Mouse (Mus musculus) spleen, adult 2 months (tissue): ENCODE results near the gene Gab1. TPM values are rescaled to one million over a fixed set of nuclear protein-coding genes. Genes with fewer than 3 reads are reported as not detected.

Experiments
- DNase-seq, 2 experiments: peaks; one replicate each; pipeline versions ENCODE4 v3.0.0 to v3.0.0-alpha.2; 2012 to 2021; ENCODE audit warnings: low spot score in 2 of 2, low read depth in 1 of 2
- H3K27ac ChIP-seq: fragments of 200-500 bp; 2 replicates; pipeline ENCODE4 v1.5.1; 2012; ENCODE audit warnings: low read length, inconsistent platforms; ENCODE audit not compliant: insufficient read depth
- H3K27me3 ChIP-seq: fragments of 200-500 bp; 2 replicates; pipeline ENCODE4 v1.6.1; 2012; ENCODE audit warnings: mild to moderate bottlenecking, moderate library complexity, low read length, inconsistent platforms; ENCODE audit not compliant: control insufficient read depth, insufficient read depth
- H3K36me3 ChIP-seq: fragments of 200-500 bp; 2 replicates; pipeline ENCODE4 v1.6.1; 2012; ENCODE audit warnings: mild to moderate bottlenecking, low read length, inconsistent platforms; ENCODE audit not compliant: control insufficient read depth, insufficient read depth
- H3K4me1 ChIP-seq: fragments of 200-500 bp; 2 replicates; pipeline ENCODE4 v1.6.1; 2011; ENCODE audit warnings: inconsistent platforms; ENCODE audit not compliant: control insufficient read depth, insufficient read depth, insufficient read length
- H3K4me3 ChIP-seq: fragments of 200-500 bp; 2 replicates; pipeline ENCODE4 v1.5.1; 2011; ENCODE audit warnings: mild to moderate bottlenecking, inconsistent platforms; ENCODE audit not compliant: insufficient read depth, insufficient read length; ENCODE audit errors: extremely low read depth
- CTCF ChIP-seq: fragments of 200-500 bp; IDR thresholded peaks from 2 replicates; pipeline ENCODE4 v1.5.1; 2011; ENCODE audit warnings: mild to moderate bottlenecking, inconsistent platforms; ENCODE audit not compliant: insufficient read depth, insufficient read length, insufficient replicate concordance; ENCODE audit errors: extremely low read depth
- POLR2A ChIP-seq: fragments of 200-500 bp; IDR thresholded peaks from 2 replicates; pipeline ENCODE4 v1.6.1; 2011; ENCODE audit warnings: low read depth, low read length, inconsistent platforms
- WGBS: fragments of 180-500 bp; shearing (Covaris S2); methylation state at CpG from one replicate; pipeline ENCODE4 v1.1.7; 2018; 5-methylcytosine and 5-hydroxymethylcytosine counted together
- polyA plus RNA-seq: library from polyadenylated mRNA; depleted of rRNA; stranded (reverse); fragments of >200 nt; gene quantifications from 2 replicates; pipeline ENCODE4 v1.2.3, GENCODE M21; 2012

Gene Gab1
- polyA plus RNA-seq, 1 experiment: 4.4 TPM

GRCm38 (mm10) chr8:80825136-80825535 lies 55.2 kb downstream of the Gab1 start:
- Histone ChIP-seq H3K27me3 (no peaks in the 10 kb centered on the region), H3K27ac (no peak overlapping the region), H3K36me3 (no peaks in the 10 kb centered on the region), H3K4me3 (no peak overlapping the region), H3K4me1 (no peaks in the 10 kb centered on the region)
- WGBS: 89% methylated on average over 4 of the region's 4 CpGs
- DNase-seq: no peak
- no peak for TF ChIP-seq POLR2A
- TF ChIP-seq CTCF: no peak

DNA sequence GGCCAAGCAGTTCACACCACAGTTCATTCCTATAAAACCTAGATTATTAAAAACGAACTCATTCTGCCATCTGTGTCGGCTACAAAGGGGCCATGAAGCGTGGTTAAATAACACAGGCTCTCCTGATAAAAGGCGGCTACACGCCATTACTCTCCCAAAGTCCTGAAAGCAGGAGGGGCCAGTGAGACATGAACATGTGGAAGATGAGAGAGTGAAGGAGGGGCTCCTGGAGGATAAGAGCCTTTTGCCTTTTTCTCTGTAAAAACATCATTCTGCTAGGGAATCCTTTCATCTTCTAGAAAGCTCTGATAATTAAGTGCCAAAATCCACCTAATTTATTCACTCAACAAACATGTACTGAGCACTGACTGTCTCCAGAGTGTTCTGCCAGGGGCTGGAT lies 55.9 kb downstream of the Gab1 start:
- no peaks in the 10 kb centered on the region for H3K36me3 ChIP-seq
- DNase-seq: no peak
- no peaks in the 10 kb centered on the region for H3K4me1 ChIP-seq
- WGBS: 81% methylated on average over 5 of the region's 5 CpGs
- H3K27ac ChIP-seq: no peak overlapping the region
- no peak overlapping the region for H3K4me3 ChIP-seq
- TF ChIP-seq POLR2A (no peak), CTCF (no peak)
- no peaks in the 10 kb centered on the region for H3K27me3 ChIP-seq

DNA sequence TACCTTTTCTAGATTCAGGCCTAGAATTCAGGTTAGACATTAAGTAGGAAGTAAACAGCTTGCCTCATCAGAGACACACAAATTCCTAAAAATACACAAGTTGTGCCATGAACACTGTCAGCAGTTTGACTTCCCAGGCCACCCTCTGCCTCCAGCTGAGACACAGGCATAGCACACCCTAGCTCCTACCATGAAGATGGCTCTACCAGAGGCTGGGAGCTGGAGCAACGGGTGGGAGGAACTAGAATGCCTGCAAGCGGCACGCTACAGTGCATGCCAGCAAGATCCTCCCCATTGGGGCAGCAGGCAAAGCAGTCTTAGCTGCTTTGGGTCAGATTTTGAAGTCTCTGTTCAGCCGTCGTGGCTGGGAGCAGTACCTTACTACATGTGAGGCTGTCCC lies 57.1 kb downstream of the Gab1 start:
- Histone ChIP-seq H3K4me3 (no peak overlapping the region), H3K36me3 (no peaks in the 10 kb centered on the region), H3K27ac (no peak overlapping the region), H3K4me1 (no peaks in the 10 kb centered on the region), H3K27me3 (no peaks in the 10 kb centered on the region)
- WGBS: 86% methylated on average over 5 of the region's 5 CpGs
- no peak for TF ChIP-seq CTCF
- no peak for TF ChIP-seq POLR2A
- no peak for DNase-seq

- Histone ChIP-seq H3K27me3 (no peaks in the 10 kb centered on the region), H3K27ac (no peak overlapping the region), H3K4me1 (no peaks in the 10 kb centered on the region), H3K36me3 (no peaks in the 10 kb centered on the region), H3K4me3 (no peak overlapping the region)
- no peak for TF ChIP-seq POLR2A
- no peak for TF ChIP-seq CTCF
- no peak for DNase-seq
- 76% methylated on average over 12 of the region's 12 CpGs for WGBS
Observed at GRCm38 (mm10) chr8:80821367-80822225, 58.7 kb downstream of the Gab1 start.

GRCm38 (mm10) chr8:80818978-80819377 lies 61.3 kb downstream of the Gab1 start:
- H3K4me3 ChIP-seq: no peak overlapping the region
- H3K36me3 ChIP-seq: no peaks in the 10 kb centered on the region
- no peak for TF ChIP-seq CTCF
- TF ChIP-seq POLR2A: no peak
- WGBS: 88% methylated on average over 6 of the region's 6 CpGs
- no peaks in the 10 kb centered on the region for H3K27me3 ChIP-seq
- no peak for DNase-seq
- H3K27ac ChIP-seq: no peak overlapping the region
- no peaks in the 10 kb centered on the region for H3K4me1 ChIP-seq

- Histone ChIP-seq H3K27ac (no peak overlapping the region), H3K27me3 (no peaks in the 10 kb centered on the region), H3K4me1 (no peaks in the 10 kb centered on the region), H3K4me3 (no peak overlapping the region), H3K36me3 (no peaks in the 10 kb centered on the region)
- TF ChIP-seq POLR2A (no peak), CTCF (no peak)
- DNase-seq: no peak
- WGBS: 95% methylated on average over 2 of the region's 2 CpGs
Observed at GRCm38 (mm10) chr8:80817065-80817464, 63.3 kb downstream of the Gab1 start.

DNA sequence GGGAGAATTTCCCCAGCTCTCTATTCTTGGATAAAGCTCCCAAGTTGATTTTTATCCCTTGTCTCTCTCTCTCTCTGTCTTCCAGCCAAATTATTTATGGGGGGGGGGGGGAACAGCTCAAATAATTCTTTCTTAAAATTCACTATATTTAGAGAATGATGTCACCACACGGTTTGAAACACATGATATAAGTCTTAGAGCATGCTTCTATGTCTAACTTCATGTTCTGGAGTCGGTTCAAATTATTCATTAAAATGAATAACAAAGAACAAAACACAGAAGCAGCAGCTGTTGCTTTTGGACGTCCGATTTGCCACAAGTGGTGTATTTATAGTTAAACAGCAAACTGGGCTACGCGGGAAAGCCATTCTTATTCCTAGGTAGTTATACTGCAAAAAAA lies 65.1 kb downstream of the Gab1 start:
- Histone ChIP-seq H3K4me1 (no peaks in the 10 kb centered on the region), H3K4me3 (no peak overlapping the region), H3K27me3 (no peaks in the 10 kb centered on the region), H3K27ac (no peak overlapping the region), H3K36me3 (no peaks in the 10 kb centered on the region)
- TF ChIP-seq POLR2A: no peak
- no peak for TF ChIP-seq CTCF
- 91% methylated on average over 6 of the region's 6 CpGs for WGBS
- no peak for DNase-seq
